Comparison of ENCODE assay signal across 11 mouse cellular contexts in the genomic region with DNA sequence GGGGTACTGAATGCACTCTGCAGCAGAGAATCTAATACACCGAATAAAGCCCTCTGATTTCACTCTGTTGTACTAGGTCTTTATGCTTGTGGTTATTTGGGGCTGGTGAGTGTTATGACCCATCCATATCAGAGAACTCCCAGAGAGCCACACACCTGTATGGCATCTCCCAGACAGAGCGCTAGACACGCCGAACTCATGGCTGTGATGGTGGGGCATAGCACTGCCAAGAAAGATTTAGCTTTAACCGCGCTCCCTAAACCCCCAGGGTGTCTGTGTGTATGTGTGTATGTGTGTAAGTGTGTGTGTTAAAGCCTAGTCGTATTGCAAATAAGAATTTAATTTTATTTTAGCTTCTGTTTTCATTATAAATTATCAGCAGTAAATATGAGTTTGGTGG. TPM values are rescaled to one million over a fixed set of nuclear protein-coding genes. Genes with fewer than 3 reads are reported as not detected.
DNase-seq lines count a peak whose midpoint lies in the region; ATAC-seq lines count a peak whose summit lies in the region.
"Had no signal": no experiment of that assay in that cellular context is flagged by ENCODE, and none has a peak within 500 bp of the region (broad histone marks: within the 10 kb centered on the region; RNA-seq: fewer than 3 reads in every experiment).

No protein-coding gene starts in this region.

- ATAC-seq in kidney, embryonic 14.5 days (ENCODE audit: low FRiP score, low TSS enrichment) = peak; percentile 33; the same call in 1 of the 2 replicates
- ATAC-seq in embryonic facial prominence, embryonic 11.5 days (replicated peaks; ENCODE audit: insufficient number of reproducible peaks, low FRiP score, low TSS enrichment, low read depth) = 0 out of 2 replicates have a peak, but pooled peaks have one; percentile 25
- ATAC-seq in hindbrain, embryonic 11.5 days (ENCODE audit: low FRiP score) = peak; percentile 36; the same call in 1 of the 2 replicates
- ATAC-seq in neural tube, embryonic 11.5 days (ENCODE audit: insufficient read depth, low FRiP score, low TSS enrichment) = peak; percentile 20; the same call in 1 of the 2 replicates
- ATAC-seq: lung, postnatal 0 days had no signal

- WGBS in kidney, embryonic 14.5 days = 5% methylated on average over 7 of the region's 7 CpGs
- WGBS in embryonic facial prominence, embryonic 11.5 days = 5% methylated on average over 7 of the region's 7 CpGs
- WGBS in hindbrain, embryonic 11.5 days = 3% methylated on average over 7 of the region's 7 CpGs
- 5% methylated on average over 7 of the region's 7 CpGs for WGBS in neural tube, embryonic 11.5 days

- DNase-seq in kidney, postnatal 25 days = no peak
- DNase-seq in embryonic facial prominence, embryonic 11.5 days (ENCODE audit: low spot score) = peak; percentile 14
- DNase-seq in hindbrain, embryonic 11.5 days (ENCODE audit: low spot score) = no peak
- no peak for DNase-seq in neural tube, embryonic 11.5 days (ENCODE audit: low spot score)
- no peak for DNase-seq in gastrocnemius, postnatal 25 days
- DNase-seq in ovary, postnatal 10 days (ENCODE audit: low spot score) = no peak
- DNase-seq: cerebellum, adult 11 months had no signal

- H3K27me3 ChIP-seq in kidney, embryonic 14.5 days (ENCODE audit: control insufficient read depth, insufficient read depth, low read length) = peaks cover 33% of the 10 kb centered on the region
- peaks cover 23% of the 10 kb centered on the region for H3K27me3 ChIP-seq in embryonic facial prominence, embryonic 11.5 days (ENCODE audit: control insufficient read depth, insufficient read depth, low read length)
- H3K27me3 ChIP-seq in hindbrain, embryonic 11.5 days (ENCODE audit: control insufficient read depth, insufficient read depth, low read length) = peaks cover 24% of the 10 kb centered on the region
- peaks cover 27% of the 10 kb centered on the region for H3K27me3 ChIP-seq in neural tube, embryonic 11.5 days (ENCODE audit: control insufficient read depth, insufficient read depth, low read length)

- no peaks in the 10 kb centered on the region for H3K36me3 ChIP-seq in kidney, embryonic 14.5 days (ENCODE audit: control insufficient read depth, insufficient read depth, low read length)
- H3K36me3 ChIP-seq in embryonic facial prominence, embryonic 11.5 days (replicated peaks; ENCODE audit: control insufficient read depth, insufficient read depth, low read depth, low read length) = no peaks in the 10 kb centered on the region
- H3K36me3 ChIP-seq in hindbrain, embryonic 11.5 days (ENCODE audit: control insufficient read depth, insufficient read depth, low read length) = no peaks in the 10 kb centered on the region
- H3K36me3 ChIP-seq in neural tube, embryonic 11.5 days (ENCODE audit: control insufficient read depth, insufficient read depth, low read length) = no peaks in the 10 kb centered on the region

- peaks cover 13% of the 10 kb centered on the region; the same call in 1 of the 2 replicates for H3K4me1 ChIP-seq in kidney, embryonic 14.5 days (ENCODE audit: control insufficient read depth, insufficient read depth, low read length)
- H3K4me1 ChIP-seq in embryonic facial prominence, embryonic 11.5 days (ENCODE audit: control insufficient read depth, insufficient read depth, low read length) = peaks cover 2% of the 10 kb centered on the region; the same call in 1 of the 2 replicates
- peaks cover 6% of the 10 kb centered on the region for H3K4me1 ChIP-seq in hindbrain, embryonic 11.5 days (replicated peaks; ENCODE audit: control insufficient read depth, insufficient read depth, low read length)
- 0 out of 2 replicates have a peak, but pooled peaks cover 11% of the 10 kb centered on the region for H3K4me1 ChIP-seq in neural tube, embryonic 11.5 days (ENCODE audit: control insufficient read depth, insufficient read depth, low read length)

- H3K9me3 ChIP-seq in kidney, embryonic 14.5 days (ENCODE audit: control insufficient read depth, low read length) = no peaks in the 10 kb centered on the region
- no peaks in the 10 kb centered on the region for H3K9me3 ChIP-seq in embryonic facial prominence, embryonic 11.5 days (replicated peaks; ENCODE audit: control insufficient read depth, low read length)
- H3K9me3 ChIP-seq in hindbrain, embryonic 11.5 days (ENCODE audit: control insufficient read depth, low read length) = no peaks in the 10 kb centered on the region
- H3K9me3 ChIP-seq in neural tube, embryonic 11.5 days (ENCODE audit: control insufficient read depth, low read length) = no peaks in the 10 kb centered on the region

- no peak overlapping the region for H3K9ac ChIP-seq in kidney, embryonic 14.5 days (ENCODE audit: low read depth, low read length)
- H3K9ac ChIP-seq in embryonic facial prominence, embryonic 11.5 days (replicated peaks; ENCODE audit: low read length) = 0 out of 2 replicates have a peak overlapping the region, but pooled peaks have one; percentile 9
- peak overlapping the region; percentile 65 for H3K9ac ChIP-seq in hindbrain, embryonic 11.5 days (ENCODE audit: low read depth, low read length)
- peak overlapping the region; percentile 63 for H3K9ac ChIP-seq in neural tube, embryonic 11.5 days (ENCODE audit: low read length)

- H3K4me2 ChIP-seq in kidney, embryonic 14.5 days (replicated peaks; ENCODE audit: low read depth, low read length) = peak overlapping the region; percentile 53
- peak overlapping the region; percentile 49 for H3K4me2 ChIP-seq in embryonic facial prominence, embryonic 11.5 days (ENCODE audit: low read depth, low read length)
- peak overlapping the region; percentile 53 for H3K4me2 ChIP-seq in hindbrain, embryonic 11.5 days (replicated peaks; ENCODE audit: low read depth, low read length)
- H3K4me2 ChIP-seq in neural tube, embryonic 11.5 days (ENCODE audit: low read depth) = peak overlapping the region; percentile 45

- H3K4me3 ChIP-seq in kidney, embryonic 14.5 days (ENCODE audit: low read length) = peak overlapping the region; percentile 30
- H3K4me3 ChIP-seq in embryonic facial prominence, embryonic 11.5 days (ENCODE audit: low read depth, low read length) = peak overlapping the region; percentile 21
- peak overlapping the region; percentile 40 for H3K4me3 ChIP-seq in hindbrain, embryonic 11.5 days (ENCODE audit: low read depth, low read length)
- peak overlapping the region; percentile 38 for H3K4me3 ChIP-seq in neural tube, embryonic 11.5 days (ENCODE audit: low read depth, low read length)

- H3K27ac ChIP-seq in kidney, embryonic 14.5 days (ENCODE audit: low read depth, low read length) = no peak overlapping the region
- H3K27ac ChIP-seq in embryonic facial prominence, embryonic 11.5 days (replicated peaks; ENCODE audit: low read depth, low read length) = no peak overlapping the region
- H3K27ac ChIP-seq in hindbrain, embryonic 11.5 days (ENCODE audit: low read depth, low read length) = peak overlapping the region; percentile 82
- H3K27ac ChIP-seq in neural tube, embryonic 11.5 days (ENCODE audit: low read depth, low read length) = peak overlapping the region; percentile 62

RNA-seq across cellular contexts. Expression of a gene that starts 6.4 kb away (rescaled TPM):
- 5.5 and 5.7 TPM in 2 replicates for polyA plus RNA-seq in kidney, embryonic 14.5 days (2014; fragmentation: Nextera tagmentation; extraction: Ambion mirVana)
- polyA plus RNA-seq in embryonic facial prominence, embryonic 11.5 days (2014; fragmentation: Nextera tagmentation; extraction: Ambion mirVana) = 3.1 and 7.0 TPM in 2 replicates
- polyA plus RNA-seq in hindbrain, embryonic 11.5 days (2014; fragmentation: Nextera tagmentation; extraction: Ambion mirVana) = 73.1 and 88.1 TPM in 2 replicates
- 70.4 and 72.0 TPM in 2 replicates for polyA plus RNA-seq in neural tube, embryonic 11.5 days (2014; fragmentation: Nextera tagmentation; extraction: Ambion mirVana)
- total RNA-seq in gastrocnemius, postnatal 25 days (2021) = not detected
- polyA plus RNA-seq: heart, postnatal 0 days; lung, postnatal 0 days; small intestine, adult 2 months had no signal

Comparison
In these comparisons a context has a peak if more than half of its experiments do, and no peak if none do; other contexts are left out.
1. H3K27ac ChIP-seq: peak in hindbrain, embryonic 11.5 days (single experiment) and neural tube, embryonic 11.5 days (single experiment); none in kidney, embryonic 14.5 days (single experiment) and embryonic facial prominence, embryonic 11.5 days (single experiment).
2. Peak in every context shown above with its lines, with median percentiles within 50 percentile points of each other: ATAC-seq, H3K4me2 ChIP-seq and H3K4me3 ChIP-seq.